Comparison of ENCODE assay signal across 10 mouse cellular contexts in the genomic region with DNA sequence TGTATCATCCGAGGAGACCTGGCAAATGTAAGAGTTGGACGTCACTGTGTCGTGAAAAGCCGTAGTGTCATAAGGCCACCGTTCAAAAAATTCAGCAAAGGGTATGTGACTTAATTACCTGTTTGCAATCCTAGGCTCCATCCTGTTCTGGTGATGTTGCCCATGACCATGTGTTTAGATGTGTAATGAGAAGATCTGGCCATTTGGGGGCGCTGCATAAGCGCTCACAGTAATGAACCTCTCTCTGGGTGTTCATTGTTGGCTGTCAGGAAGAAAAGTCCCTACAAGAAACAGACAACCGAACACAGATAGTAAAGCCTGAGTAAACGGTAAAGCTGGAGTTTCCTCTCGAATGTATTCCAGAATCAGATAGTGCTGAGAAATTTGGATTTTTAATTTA. TPM values are rescaled to one million over a fixed set of nuclear protein-coding genes. Genes with fewer than 3 reads are reported as not detected.
A peak's percentile ranks its signal among the peaks of the same experiment; 100 is the strongest.
DNase-seq lines count a peak whose midpoint lies in the region; ATAC-seq lines count a peak whose summit lies in the region.
"Had no signal": no experiment of that assay in that cellular context is flagged by ENCODE, and none has a peak within 500 bp of the region (broad histone marks: within the 10 kb centered on the region; RNA-seq: fewer than 3 reads in every experiment).

No protein-coding gene starts in this region.

- no peaks in the 10 kb centered on the region for H3K4me1 ChIP-seq in hindbrain, embryonic 11.5 days (replicated peaks; ENCODE audit: control insufficient read depth, insufficient read depth, low read length)
- H3K4me1 ChIP-seq in hindbrain, embryonic 14.5 days (replicated peaks; ENCODE audit: control insufficient read depth, insufficient read depth, low read length): peaks cover 6% of the 10 kb centered on the region

- no peak overlapping the region for H3K4me2 ChIP-seq in hindbrain, embryonic 11.5 days (replicated peaks; ENCODE audit: low read depth, low read length)
- H3K4me2 ChIP-seq in hindbrain, embryonic 14.5 days (replicated peaks): no peak overlapping the region
- H3K4me2 ChIP-seq: neural tube, embryonic 12.5 days had no signal

- H3K36me3 ChIP-seq in hindbrain, embryonic 11.5 days (ENCODE audit: control insufficient read depth, insufficient read depth, low read length): peaks cover 8% of the 10 kb centered on the region; the same call in 1 of the 2 replicates
- H3K36me3 ChIP-seq in hindbrain, embryonic 14.5 days (replicated peaks; ENCODE audit: control insufficient read depth, insufficient read depth): peaks cover 59% of the 10 kb centered on the region

- ATAC-seq in hindbrain, embryonic 11.5 days (ENCODE audit: low FRiP score): no peak
- no peak for ATAC-seq in hindbrain, embryonic 14.5 days (ENCODE audit: low FRiP score)

- WGBS in hindbrain, embryonic 11.5 days: 73% methylated on average over 10 of the region's 10 CpGs
- WGBS in hindbrain, embryonic 14.5 days: 75% methylated on average over 10 of the region's 10 CpGs

- no peak overlapping the region for H3K4me3 ChIP-seq in hindbrain, embryonic 11.5 days (ENCODE audit: low read depth, low read length)
- no peak overlapping the region for H3K4me3 ChIP-seq in hindbrain, embryonic 14.5 days (replicated peaks; ENCODE audit: low read length)
- H3K4me3 ChIP-seq: neural tube, embryonic 12.5 days had no signal

- intact Hi-C loops in left cerebral cortex, postnatal 36 days (cut with DNase I): no loop called here

- H3K9me3 ChIP-seq in hindbrain, embryonic 11.5 days (ENCODE audit: control insufficient read depth, low read length): no peaks in the 10 kb centered on the region
- no peaks in the 10 kb centered on the region for H3K9me3 ChIP-seq in hindbrain, embryonic 14.5 days (ENCODE audit: control insufficient read depth, low read length)
- H3K9me3 ChIP-seq: neural tube, embryonic 12.5 days had no signal

- peak; percentile 22 for DNase-seq in hindbrain, embryonic 11.5 days (ENCODE audit: low spot score)
- DNase-seq in hindbrain, embryonic 14.5 days (ENCODE audit: low spot score): no peak
- peak; percentile 50 for DNase-seq in testis, postnatal 10 days (ENCODE audit: low spot score)
- DNase-seq in testis, postnatal 14 days (ENCODE audit: low spot score): no peak
- DNase-seq in embryo, embryonic 9.5 days (ENCODE audit: extremely low spot score): peak; percentile 13
- DNase-seq in thymus, postnatal 4 days: peak; percentile 52
- no peak for DNase-seq in right cerebral cortex, postnatal 10 days (ENCODE audit: low spot score in 2 of 2)
- DNase-seq in left cerebral cortex, postnatal 36 days (ENCODE audit: low spot score in 2 of 2): no peak

- H3K9ac ChIP-seq in hindbrain, embryonic 11.5 days (ENCODE audit: low read depth, low read length): no peak overlapping the region
- H3K9ac ChIP-seq in hindbrain, embryonic 14.5 days: no peak overlapping the region
- H3K9ac ChIP-seq: neural tube, embryonic 12.5 days had no signal

- no peak overlapping the region for H3K27ac ChIP-seq in hindbrain, embryonic 11.5 days (ENCODE audit: low read depth, low read length)
- H3K27ac ChIP-seq in hindbrain, embryonic 14.5 days: no peak overlapping the region
- H3K27ac ChIP-seq: neural tube, embryonic 12.5 days had no signal

- no peaks in the 10 kb centered on the region for H3K27me3 ChIP-seq in hindbrain, embryonic 11.5 days (ENCODE audit: control insufficient read depth, insufficient read depth, low read length)
- H3K27me3 ChIP-seq in hindbrain, embryonic 14.5 days (ENCODE audit: control insufficient read depth, insufficient read depth, low read length): no peaks in the 10 kb centered on the region
- H3K27me3 ChIP-seq: neural tube, embryonic 12.5 days had no signal

RNA-seq across cellular contexts. Expression of gene Dctn5, which starts 2.2 kb away (rescaled TPM):
- polyA plus RNA-seq in hindbrain, embryonic 11.5 days (2014; fragmentation: Nextera tagmentation; extraction: Ambion mirVana): 143 and 144 TPM in 2 replicates
- polyA plus RNA-seq in hindbrain, embryonic 14.5 days (2014; fragmentation: Nextera tagmentation; extraction: Ambion mirVana): 159 and 166 TPM in 2 replicates
- total RNA-seq in left cerebral cortex, postnatal 36 days (2021): 100 to 1,000 TPM in 1 of 2 experiments, 10 to 100 TPM in 1; 99.2 to 101 TPM

RNA-seq across cellular contexts. Expression of gene Palb2, which starts 2.3 kb away (rescaled TPM):
- polyA plus RNA-seq in hindbrain, embryonic 11.5 days (2014; fragmentation: Nextera tagmentation; extraction: Ambion mirVana): 14.6 and 20.9 TPM in 2 replicates
- 5.1 and 5.3 TPM in 2 replicates for polyA plus RNA-seq in hindbrain, embryonic 14.5 days (2014; fragmentation: Nextera tagmentation; extraction: Ambion mirVana)
- 1 to 10 TPM; 1.1 to 1.9 TPM for total RNA-seq in left cerebral cortex, postnatal 36 days (2021)

RNA-seq across cellular contexts. Expression of gene Plk1, which starts 24.2 kb away (rescaled TPM):
- 84.4 and 101 TPM in 2 replicates for polyA plus RNA-seq in hindbrain, embryonic 11.5 days (2014; fragmentation: Nextera tagmentation; extraction: Ambion mirVana)
- polyA plus RNA-seq in hindbrain, embryonic 14.5 days (2014; fragmentation: Nextera tagmentation; extraction: Ambion mirVana): 14.6 and 17.4 TPM in 2 replicates
- 1 to 10 TPM; 1.4 to 2.5 TPM for total RNA-seq in left cerebral cortex, postnatal 36 days (2021)

RNA-seq across cellular contexts. Expression of gene Ndufab1, which starts 33.4 kb away (rescaled TPM):
- polyA plus RNA-seq in hindbrain, embryonic 11.5 days (2014; fragmentation: Nextera tagmentation; extraction: Ambion mirVana): 649 and 690 TPM in 2 replicates
- polyA plus RNA-seq in hindbrain, embryonic 14.5 days (2014; fragmentation: Nextera tagmentation; extraction: Ambion mirVana): 681 and 682 TPM in 2 replicates
- 100 to 1,000 TPM; 267 to 269 TPM for total RNA-seq in left cerebral cortex, postnatal 36 days (2021)

RNA-seq across cellular contexts. Expression of gene Ern2, which starts 50.9 kb away (rescaled TPM):
- polyA plus RNA-seq in hindbrain, embryonic 11.5 days (2014; fragmentation: Nextera tagmentation; extraction: Ambion mirVana): 0.07 and 0.19 TPM in 2 replicates
- 0.93 and 1.0 TPM in 2 replicates for polyA plus RNA-seq in hindbrain, embryonic 14.5 days (2014; fragmentation: Nextera tagmentation; extraction: Ambion mirVana)
- total RNA-seq in left cerebral cortex, postnatal 36 days (2021): under 1 TPM; 0.25 TPM
- total RNA-seq: gastrocnemius, adult 18-20 months had no signal

Comparison
In these comparisons a context has a peak if more than half of its experiments do, and no peak if none do; other contexts are left out.
1. DNase-seq: peak in hindbrain, embryonic 11.5 days (single experiment), testis, postnatal 10 days (single experiment), embryo, embryonic 9.5 days (single experiment) and thymus, postnatal 4 days (single experiment); none in hindbrain, embryonic 14.5 days (single experiment), testis, postnatal 14 days (single experiment), right cerebral cortex, postnatal 10 days (0 of 2) and left cerebral cortex, postnatal 36 days (0 of 2).